9 mouse cellular contexts compared by ENCODE assay signal in genomic region chr4:149877202-149877601, GRCm38 (mm10).
DNase-seq lines count a peak whose midpoint lies in the region; ATAC-seq and TF ChIP-seq lines count a peak whose summit lies in the region.
"Had no signal": no experiment of that assay in that cellular context is flagged by ENCODE, and none has a peak within 500 bp of the region (broad histone marks: within the 10 kb centered on the region; RNA-seq: fewer than 3 reads in every experiment).

No protein-coding gene starts in this region.

- H3K4me1 ChIP-seq in forebrain, embryonic 10.5 days, result peaks cover 60% of the 10 kb centered on the region
- H3K4me1 ChIP-seq in forebrain, postnatal 0 days (ENCODE audit: insufficient read depth), result no peaks in the 10 kb centered on the region
- peaks cover 22% of the 10 kb centered on the region for H3K4me1 ChIP-seq in lung, embryonic 16.5 days (replicated peaks; ENCODE audit: control insufficient read depth, insufficient read depth, low read length)
- peaks cover 62% of the 10 kb centered on the region for H3K4me1 ChIP-seq in limb, embryonic 12.5 days (replicated peaks)
- H3K4me1 ChIP-seq in stomach, embryonic 15.5 days, result peaks cover 36% of the 10 kb centered on the region

- no peak for DNase-seq in forebrain, embryonic 10.5 days (ENCODE audit: extremely low spot score, low spot score)
- no peak for DNase-seq in forebrain, postnatal 0 days
- DNase-seq in lung, postnatal 25 days (ENCODE audit: low spot score), result no peak
- DNase-seq in ovary, postnatal 36 days (ENCODE audit: low spot score), result no peak
- no peak for DNase-seq in adrenal gland, postnatal 14 days
- DNase-seq: adrenal gland, postnatal 10 days had no signal

- no peaks in the 10 kb centered on the region for H3K36me3 ChIP-seq in forebrain, embryonic 10.5 days (replicated peaks)
- H3K36me3 ChIP-seq in forebrain, postnatal 0 days (ENCODE audit: insufficient read depth), result no peaks in the 10 kb centered on the region
- H3K36me3 ChIP-seq in lung, embryonic 16.5 days (ENCODE audit: control insufficient read depth, insufficient read depth, low read length), result no peaks in the 10 kb centered on the region
- H3K36me3 ChIP-seq in limb, embryonic 12.5 days, result no peaks in the 10 kb centered on the region
- H3K36me3 ChIP-seq in stomach, embryonic 15.5 days, result no peaks in the 10 kb centered on the region

- 59% methylated on average over 3 of the region's 3 CpGs for WGBS in forebrain, embryonic 10.5 days
- 52% methylated on average over 3 of the region's 3 CpGs for WGBS in forebrain, postnatal 0 days
- 60% methylated on average over 3 of the region's 3 CpGs for WGBS in lung, embryonic 16.5 days
- 41% methylated on average over 3 of the region's 3 CpGs for WGBS in limb, embryonic 12.5 days
- 41% methylated on average over 3 of the region's 3 CpGs for WGBS in stomach, embryonic 15.5 days

- no peaks in the 10 kb centered on the region for H3K9me3 ChIP-seq in forebrain, embryonic 10.5 days
- no peaks in the 10 kb centered on the region for H3K9me3 ChIP-seq in forebrain, postnatal 0 days (ENCODE audit: low read length)
- H3K9me3 ChIP-seq in lung, embryonic 16.5 days (ENCODE audit: control insufficient read depth, low read length), result no peaks in the 10 kb centered on the region
- no peaks in the 10 kb centered on the region for H3K9me3 ChIP-seq in limb, embryonic 12.5 days
- no peaks in the 10 kb centered on the region for H3K9me3 ChIP-seq in stomach, embryonic 15.5 days

- H3K27ac ChIP-seq in forebrain, embryonic 10.5 days, result peak overlapping the region; percentile 81
- no peak overlapping the region for H3K27ac ChIP-seq in forebrain, postnatal 0 days (ENCODE audit: low read depth, low read length)
- peak overlapping the region; percentile 15; the same call in 1 of the 2 replicates for H3K27ac ChIP-seq in lung, embryonic 16.5 days (ENCODE audit: low read length)
- peak overlapping the region; percentile 89 for H3K27ac ChIP-seq in limb, embryonic 12.5 days
- peak overlapping the region; percentile 61; the same call in 1 of the 2 replicates for H3K27ac ChIP-seq in stomach, embryonic 15.5 days

- H3K4me3 ChIP-seq in forebrain, embryonic 10.5 days, result no peak overlapping the region
- no peak overlapping the region for H3K4me3 ChIP-seq in forebrain, postnatal 0 days (ENCODE audit: low read depth, low read length)
- no peak overlapping the region for H3K4me3 ChIP-seq in lung, embryonic 16.5 days (ENCODE audit: low read length)
- H3K4me3 ChIP-seq in limb, embryonic 12.5 days (replicated peaks), result no peak overlapping the region
- H3K4me3 ChIP-seq in stomach, embryonic 15.5 days (replicated peaks), result no peak overlapping the region

- TF ChIP-seq CTCF in forebrain, postnatal 0 days (IDR thresholded peaks at IDR 0.05; ENCODE audit: low read depth), result no peak

- no peak overlapping the region for H3K9ac ChIP-seq in forebrain, postnatal 0 days
- H3K9ac ChIP-seq in lung, embryonic 16.5 days (ENCODE audit: low read length), result no peak overlapping the region
- no peak overlapping the region for H3K9ac ChIP-seq in limb, embryonic 12.5 days (replicated peaks)
- 0 out of 2 replicates have a peak overlapping the region, but pooled peaks have one; percentile 16 for H3K9ac ChIP-seq in stomach, embryonic 15.5 days

- H3K27me3 ChIP-seq in forebrain, embryonic 10.5 days (ENCODE audit: poor library complexity, severe bottlenecking), result peaks cover 12% of the 10 kb centered on the region; the same call in 1 of the 2 replicates
- no peaks in the 10 kb centered on the region for H3K27me3 ChIP-seq in forebrain, postnatal 0 days (ENCODE audit: insufficient read depth, low read length)
- H3K27me3 ChIP-seq in lung, embryonic 16.5 days (ENCODE audit: control insufficient read depth, insufficient read depth, low read depth, low read length), result no peaks in the 10 kb centered on the region
- no peaks in the 10 kb centered on the region for H3K27me3 ChIP-seq in limb, embryonic 12.5 days
- H3K27me3 ChIP-seq in stomach, embryonic 15.5 days (replicated peaks), result no peaks in the 10 kb centered on the region

- no peak overlapping the region for H3K4me2 ChIP-seq in forebrain, postnatal 0 days (ENCODE audit: low read depth)
- no peak overlapping the region for H3K4me2 ChIP-seq in lung, embryonic 16.5 days (ENCODE audit: low read depth, low read length)
- no peak overlapping the region for H3K4me2 ChIP-seq in limb, embryonic 12.5 days
- no peak overlapping the region for H3K4me2 ChIP-seq in stomach, embryonic 15.5 days

- no peak for ATAC-seq in forebrain, postnatal 0 days
- ATAC-seq in lung, embryonic 16.5 days (ENCODE audit: low read depth), result peak; percentile 4; the same call in 1 of the 2 replicates
- no peak for ATAC-seq in limb, embryonic 12.5 days (ENCODE audit: insufficient number of reproducible peaks, insufficient read depth, low FRiP score, low TSS enrichment, low read depth)
- ATAC-seq in stomach, embryonic 15.5 days (ENCODE audit: insufficient read depth, low FRiP score, low read depth), result no peak
